Mouse (Mus musculus) kidney, adult 2 months (tissue): Measurements from ENCODE around the gene Rbmxl1.

ENCODE experiments used
- CTCF ChIP-seq: fragments of 200-500 bp; conservative IDR thresholded peaks from 2 replicates; pipeline ENCODE4 v1.5.1; 2011; ENCODE audit warnings: low read depth, mild to moderate bottlenecking, control low read depth, low read length, moderate library complexity, mixed read lengths; ENCODE audit not compliant: insufficient read depth, insufficient read length
- POLR2A ChIP-seq: fragments of 200-500 bp; IDR thresholded peaks from one replicate; pipeline ENCODE4 v1.6.1; 2011; ENCODE audit warnings: low read depth, low read length, control low read depth

GRCm38 (mm10) chr8:78508719-78509272 lies at the start of gene Rbmxl1:
- TF ChIP-seq POLR2A (no peak), CTCF (no peak)
